ENCODE assay signal across 18 mouse cellular contexts in genomic region chr7:130894931-130895617, GRCm38 (mm10). TPM values are rescaled to one million over a fixed set of nuclear protein-coding genes. Genes with fewer than 3 reads are reported as not detected.
DNase-seq lines count a peak whose midpoint lies in the region; ATAC-seq and TF ChIP-seq lines count a peak whose summit lies in the region.
"Had no signal": no experiment of that assay in that cellular context is flagged by ENCODE, and none has a peak within 500 bp of the region (broad histone marks: within the 10 kb centered on the region; RNA-seq: fewer than 3 reads in every experiment).

No protein-coding gene starts in this region.

- 46% methylated on average over 9 of the region's 9 CpGs for WGBS in kidney, postnatal 0 days
- WGBS in hindbrain, embryonic 11.5 days, result 74% methylated on average over 9 of the region's 9 CpGs

- no peaks in the 10 kb centered on the region for H3K9me3 ChIP-seq in kidney, postnatal 0 days (replicated peaks; ENCODE audit: low read length)
- no peaks in the 10 kb centered on the region for H3K9me3 ChIP-seq in hindbrain, embryonic 11.5 days (ENCODE audit: control insufficient read depth, low read length)
- H3K9me3 ChIP-seq: embryonic facial prominence, embryonic 15.5 days; hindbrain, embryonic 13.5 days; neural tube, embryonic 12.5 days had no signal

- H3K27ac ChIP-seq in kidney, postnatal 0 days, result no peak overlapping the region
- no peak overlapping the region for H3K27ac ChIP-seq in hindbrain, embryonic 11.5 days (ENCODE audit: low read depth, low read length)
- H3K27ac ChIP-seq: embryonic facial prominence, embryonic 15.5 days; hindbrain, embryonic 13.5 days; neural tube, embryonic 12.5 days had no signal

- ATAC-seq in kidney, postnatal 0 days (replicated peaks; ENCODE audit: low FRiP score, low read depth), result no peak
- ATAC-seq in hindbrain, embryonic 11.5 days (ENCODE audit: low FRiP score), result no peak
- no peak for ATAC-seq in erythroid progenitor cell, adult 5-6 weeks (replicated peaks; ENCODE audit: low FRiP score, poor library complexity, severe bottlenecking)
- ATAC-seq: intestine, embryonic 16.5 days; liver, postnatal 0 days had no signal

- peak; percentile 45 for DNase-seq in cerebellum, adult 11-12 months
- no peak for DNase-seq in cerebellum, adult 9-10 months
- DNase-seq in A20 (ENCODE audit: low read depth, low spot score), result peak; percentile 61
- DNase-seq in cerebellum, postnatal 10 days, result peak; percentile 28 to 39
- peak; percentile 11 for DNase-seq in kidney, postnatal 0 days (ENCODE audit: low spot score)
- DNase-seq in thymus, postnatal 4 days, result no peak
- no peak for DNase-seq in hindbrain, embryonic 11.5 days (ENCODE audit: low spot score)
- DNase-seq: adrenal gland, postnatal 10 days; gastrocnemius, postnatal 14 days; liver; liver, postnatal 0 days; thymus, postnatal 36 days had no signal

- no peaks in the 10 kb centered on the region for H3K27me3 ChIP-seq in kidney, postnatal 0 days (ENCODE audit: insufficient read depth, low read length)
- no peaks in the 10 kb centered on the region for H3K27me3 ChIP-seq in hindbrain, embryonic 11.5 days (ENCODE audit: control insufficient read depth, insufficient read depth, low read length)
- H3K27me3 ChIP-seq: embryonic facial prominence, embryonic 15.5 days; hindbrain, embryonic 13.5 days; neural tube, embryonic 12.5 days had no signal

- H3K4me2 ChIP-seq in kidney, postnatal 0 days (ENCODE audit: low read length), result no peak overlapping the region
- H3K4me2 ChIP-seq in hindbrain, embryonic 11.5 days (replicated peaks; ENCODE audit: low read depth, low read length), result no peak overlapping the region
- H3K4me2 ChIP-seq: embryonic facial prominence, embryonic 15.5 days; hindbrain, embryonic 13.5 days; neural tube, embryonic 12.5 days had no signal

- no peak overlapping the region for H3K9ac ChIP-seq in kidney, postnatal 0 days (ENCODE audit: low read depth, low read length)
- H3K9ac ChIP-seq in hindbrain, embryonic 11.5 days (ENCODE audit: low read depth, low read length), result no peak overlapping the region
- H3K9ac ChIP-seq: embryonic facial prominence, embryonic 15.5 days; liver, postnatal 0 days; neural tube, embryonic 12.5 days had no signal

- peaks cover 12% of the 10 kb centered on the region; the same call in 1 of the 2 replicates for H3K36me3 ChIP-seq in kidney, postnatal 0 days (ENCODE audit: insufficient read depth, low read length)
- H3K36me3 ChIP-seq in hindbrain, embryonic 11.5 days (ENCODE audit: control insufficient read depth, insufficient read depth, low read length), result no peaks in the 10 kb centered on the region

- H3K4me1 ChIP-seq in kidney, postnatal 0 days (replicated peaks; ENCODE audit: insufficient read depth, low read length), result no peaks in the 10 kb centered on the region
- H3K4me1 ChIP-seq in hindbrain, embryonic 11.5 days (replicated peaks; ENCODE audit: control insufficient read depth, insufficient read depth, low read length), result no peaks in the 10 kb centered on the region
- H3K4me1 ChIP-seq: embryonic facial prominence, embryonic 15.5 days; hindbrain, embryonic 13.5 days; neural tube, embryonic 12.5 days had no signal

- no peak for TF ChIP-seq CTCF in kidney, postnatal 0 days (IDR thresholded peaks at IDR 0.05; ENCODE audit: low read depth)

- no peak overlapping the region for H3K4me3 ChIP-seq in kidney, postnatal 0 days (replicated peaks; ENCODE audit: low read depth, low read length)
- no peak overlapping the region for H3K4me3 ChIP-seq in hindbrain, embryonic 11.5 days (ENCODE audit: low read depth, low read length)
- H3K4me3 ChIP-seq: embryonic facial prominence, embryonic 15.5 days; hindbrain, embryonic 13.5 days; neural tube, embryonic 12.5 days had no signal

RNA-seq across cellular contexts. Expression of gene Plekha1, which starts 29.5 kb away (rescaled TPM):
- 58.6 and 67.7 TPM in 2 replicates for polyA plus RNA-seq in kidney, postnatal 0 days (2015; fragmentation: Nextera tagmentation; extraction: Ambion mirVana)
- 39.8 and 50.1 TPM in 2 replicates for polyA plus RNA-seq in hindbrain, embryonic 11.5 days (2014; fragmentation: Nextera tagmentation; extraction: Ambion mirVana)
- total RNA-seq in erythroid progenitor cell, adult 5-6 weeks (2015; ENCODE audit: low replicate concordance), result 2.9 TPM in 2 replicates
- total RNA-seq in erythroid progenitor cell, adult 5-6 weeks (2017; ENCODE audit: low replicate concordance), result 1.9 and 3.4 TPM in 2 replicates

RNA-seq across cellular contexts. Expression of gene Htra1, which starts 40.8 kb away (rescaled TPM):
- polyA plus RNA-seq in kidney, postnatal 0 days (2015; fragmentation: Nextera tagmentation; extraction: Ambion mirVana), result 14.5 and 14.8 TPM in 2 replicates
- 7.3 and 19.0 TPM in 2 replicates for polyA plus RNA-seq in hindbrain, embryonic 11.5 days (2014; fragmentation: Nextera tagmentation; extraction: Ambion mirVana)
- total RNA-seq in erythroid progenitor cell, adult 5-6 weeks (2015; ENCODE audit: low replicate concordance), result not detected in 2 replicates
- not detected in 2 replicates for total RNA-seq in erythroid progenitor cell, adult 5-6 weeks (2017; ENCODE audit: low replicate concordance)
- total RNA-seq: monocyte, adult 5-6 weeks had no signal

Comparison
In these comparisons a context has a peak if more than half of its experiments do, and no peak if none do; other contexts are left out.
1. DNase-seq: peak in cerebellum, adult 11-12 months (single experiment), A20 (single experiment), cerebellum, postnatal 10 days (2 of 2) and kidney, postnatal 0 days (single experiment); none in cerebellum, adult 9-10 months (single experiment), thymus, postnatal 4 days (single experiment) and hindbrain, embryonic 11.5 days (single experiment).